Mouse (Mus musculus): ENCODE data around the gene Ndufb7. TPM values are rescaled to one million over a fixed set of nuclear protein-coding genes. Genes with fewer than 3 reads are reported as not detected.
"Not testable (repeated sequence)": the region's sequence is repeated elsewhere in the genome, so short reads cannot be mapped to it uniquely, and the experiment has no call there.

The Ndufb7 gene
- 155 and 262 TPM in 2 replicates for total RNA-seq (2014; rRNA removed)
- polyA plus RNA-seq (2015; fragmentation: Nextera tagmentation; extraction: Ambion mirVana): 392 and 492 TPM in 2 replicates

GRCm38 (mm10) chr8:83566469-83567395, at the start of gene Ndufb7:
Gene Ndufb7, plus strand, starts transcription at chr8:83566671.
- WGBS: under 1% methylated on average over 48 of the region's 48 CpGs
- TF ChIP-seq CTCF (IDR thresholded peaks at IDR 0.05; ENCODE audit: low read depth): peak; percentile 99

DNA sequence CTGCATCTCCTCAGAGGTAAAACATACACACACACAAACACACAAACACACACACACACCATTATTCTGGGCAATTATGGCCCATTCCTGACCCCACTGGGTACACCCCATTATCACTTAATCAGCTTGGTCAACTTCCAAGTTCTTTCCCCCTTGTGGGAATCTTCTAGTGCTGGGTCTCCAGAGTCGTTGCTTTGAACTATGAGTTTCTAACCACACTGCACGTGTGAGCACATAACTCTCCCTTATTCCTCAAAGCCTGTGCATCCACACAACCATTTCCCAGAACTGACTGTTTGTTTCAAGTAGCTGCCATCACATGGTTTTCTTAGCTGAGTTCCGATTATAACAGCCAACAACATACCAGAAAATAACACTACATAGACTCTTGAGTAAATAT, 46.0 kb upstream of the Ndufb7 start:
- Histone ChIP-seq H3K27me3 (ENCODE audit: insufficient read depth, low read length) (no peaks in the 10 kb centered on the region), H3K27ac (ENCODE audit: low read depth, low read length) (no peak overlapping the region), H3K36me3 (ENCODE audit: insufficient read depth) (no peaks in the 10 kb centered on the region), H3K4me2 (ENCODE audit: low read depth) (no peak overlapping the region), H3K4me1 (ENCODE audit: insufficient read depth) (no peaks in the 10 kb centered on the region), H3K4me3 (ENCODE audit: low read depth, low read length) (no peak overlapping the region), H3K9me3 (ENCODE audit: low read length) (no peaks in the 10 kb centered on the region), H3K9ac (no peak overlapping the region)
- no peak for TF ChIP-seq CTCF (IDR thresholded peaks at IDR 0.05; ENCODE audit: low read depth)
- ATAC-seq (no peak), DNase-seq (no peak)
- WGBS: 79% methylated on average over 3 of the region's 3 CpGs

More at GRCm38 (mm10) chr8:83566469-83567395, at the start of gene Ndufb7:
- Histone ChIP-seq H3K4me2 (ENCODE audit: low read depth) (peak within 1 kb of the TSS; percentile 82), H3K9ac (peak within 1 kb of the TSS; percentile 61), H3K9me3 (ENCODE audit: low read length) (no peaks in the 10 kb centered on the region), H3K36me3 (ENCODE audit: insufficient read depth) (peaks cover 15% of the 10 kb centered on the region; the same call in 1 of the 2 replicates), H3K27me3 (ENCODE audit: insufficient read depth, low read length) (no peaks in the 10 kb centered on the region), H3K4me1 (ENCODE audit: insufficient read depth) (peaks cover 6% of the 10 kb centered on the region; the same call in 1 of the 2 replicates), H3K4me3 (ENCODE audit: low read depth, low read length) (peak within 1 kb of the TSS; percentile 71), H3K27ac (ENCODE audit: low read depth, low read length) (peak within 1 kb of the TSS; percentile 75)
- ATAC-seq: peak; percentile 91
- DNase-seq: peak; percentile 97

DNA sequence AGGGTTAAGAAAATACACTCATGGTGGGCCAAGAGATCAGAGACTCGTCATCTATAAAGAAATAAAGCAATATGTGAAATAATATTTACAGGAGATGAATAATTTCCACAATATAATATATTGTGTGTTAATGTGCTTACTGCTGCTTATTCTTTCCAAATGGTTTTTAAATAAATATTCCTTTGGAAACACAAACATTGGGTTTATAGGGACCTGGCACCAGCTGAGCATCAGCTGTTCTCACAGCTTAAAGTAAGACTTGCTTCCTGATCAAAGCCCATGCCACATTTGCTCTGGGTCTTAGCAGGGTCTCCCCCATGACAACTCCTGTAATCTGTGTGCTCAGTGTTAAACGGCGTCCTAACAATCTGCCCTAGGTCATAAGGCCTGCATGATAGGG, 45.6 kb upstream of the Ndufb7 start:
- H3K9ac ChIP-seq; H3K4me2 ChIP-seq (ENCODE audit: low read depth); ATAC-seq; H3K4me3 ChIP-seq (ENCODE audit: low read depth, low read length); H3K4me1 ChIP-seq (ENCODE audit: insufficient read depth); H3K9me3 ChIP-seq (ENCODE audit: low read length); DNase-seq; H3K27ac ChIP-seq (ENCODE audit: low read depth, low read length); H3K36me3 ChIP-seq (ENCODE audit: insufficient read depth); H3K27me3 ChIP-seq (ENCODE audit: insufficient read depth, low read length): not testable (repeated sequence)
- WGBS: 80% methylated on average over 3 of the region's 3 CpGs

GRCm38 (mm10) chr8:83521310-83521709, 45.2 kb upstream of the Ndufb7 start:
- Histone ChIP-seq H3K9me3 (ENCODE audit: low read length) (no peaks in the 10 kb centered on the region), H3K36me3 (ENCODE audit: insufficient read depth) (no peaks in the 10 kb centered on the region), H3K4me3 (ENCODE audit: low read depth, low read length) (no peak overlapping the region), H3K27me3 (ENCODE audit: insufficient read depth, low read length) (no peaks in the 10 kb centered on the region), H3K4me1 (ENCODE audit: insufficient read depth) (no peaks in the 10 kb centered on the region), H3K9ac (no peak overlapping the region), H3K27ac (ENCODE audit: low read depth, low read length) (no peak overlapping the region), H3K4me2 (ENCODE audit: low read depth) (no peak overlapping the region)
- 30% methylated on average over 1 of the region's 1 CpGs for WGBS
- no peak for TF ChIP-seq CTCF (IDR thresholded peaks at IDR 0.05; ENCODE audit: low read depth)
- ATAC-seq (no peak), DNase-seq (no peak)

GRCm38 (mm10) chr8:83534802-83535201, 31.7 kb upstream of the Ndufb7 start:
- no peak overlapping the region for H3K4me2 ChIP-seq (ENCODE audit: low read depth)
- no peak for ATAC-seq
- 84% methylated on average over 2 of the region's 2 CpGs for WGBS

DNA sequence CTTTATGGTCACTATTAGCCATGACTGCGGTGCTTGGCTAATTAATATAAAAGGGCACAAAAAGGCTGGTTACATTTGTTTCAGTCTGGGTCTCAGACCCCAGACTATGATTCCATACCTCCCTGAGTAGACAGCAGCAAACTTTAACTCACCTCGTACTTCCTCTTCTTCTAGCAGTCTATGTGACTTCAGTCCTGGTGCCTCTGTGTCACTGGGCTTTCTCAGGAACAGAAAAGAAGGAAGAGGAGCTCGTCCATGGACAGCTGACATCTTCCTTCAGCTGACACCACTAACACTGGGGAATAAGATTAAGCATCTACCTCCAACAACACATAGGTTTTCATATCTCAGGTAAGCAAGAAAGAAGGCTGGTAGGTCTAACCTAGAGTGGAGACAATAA, 30.7 kb upstream of the Ndufb7 start, which contains the start of gene Olfr370:
TSS of gene Olfr370 (plus strand) at position 45 of the 400 bp plus-strand sequence.
- no peak within 1 kb of the TSS for H3K4me2 ChIP-seq (ENCODE audit: low read depth)
- no peak within 1 kb of the TSS for H3K27ac ChIP-seq (ENCODE audit: low read depth, low read length)
- H3K9ac ChIP-seq: no peak within 1 kb of the TSS
- no peak within 1 kb of the TSS for H3K4me3 ChIP-seq (ENCODE audit: low read depth, low read length)
- no peaks in the 10 kb centered on the region for H3K9me3 ChIP-seq (ENCODE audit: low read length)
- H3K4me1 ChIP-seq (ENCODE audit: insufficient read depth): no peaks in the 10 kb centered on the region
- no peak for DNase-seq
- H3K27me3 ChIP-seq (ENCODE audit: insufficient read depth, low read length): no peaks in the 10 kb centered on the region
- ATAC-seq: no peak
- TF ChIP-seq CTCF (IDR thresholded peaks at IDR 0.05; ENCODE audit: low read depth): no peak
- H3K36me3 ChIP-seq (ENCODE audit: insufficient read depth): no peaks in the 10 kb centered on the region
- 82% methylated on average over 3 of the region's 3 CpGs for WGBS

More at GRCm38 (mm10) chr8:83534802-83535201, 31.7 kb upstream of the Ndufb7 start:
- DNase-seq: no peak
- Histone ChIP-seq H3K27me3 (ENCODE audit: insufficient read depth, low read length) (no peaks in the 10 kb centered on the region), H3K4me3 (ENCODE audit: low read depth, low read length) (no peak overlapping the region), H3K36me3 (ENCODE audit: insufficient read depth) (no peaks in the 10 kb centered on the region), H3K27ac (ENCODE audit: low read depth, low read length) (no peak overlapping the region), H3K9ac (no peak overlapping the region), H3K9me3 (ENCODE audit: low read length) (no peaks in the 10 kb centered on the region), H3K4me1 (ENCODE audit: insufficient read depth) (no peaks in the 10 kb centered on the region)
- no peak for TF ChIP-seq CTCF (IDR thresholded peaks at IDR 0.05; ENCODE audit: low read depth)

DNA sequence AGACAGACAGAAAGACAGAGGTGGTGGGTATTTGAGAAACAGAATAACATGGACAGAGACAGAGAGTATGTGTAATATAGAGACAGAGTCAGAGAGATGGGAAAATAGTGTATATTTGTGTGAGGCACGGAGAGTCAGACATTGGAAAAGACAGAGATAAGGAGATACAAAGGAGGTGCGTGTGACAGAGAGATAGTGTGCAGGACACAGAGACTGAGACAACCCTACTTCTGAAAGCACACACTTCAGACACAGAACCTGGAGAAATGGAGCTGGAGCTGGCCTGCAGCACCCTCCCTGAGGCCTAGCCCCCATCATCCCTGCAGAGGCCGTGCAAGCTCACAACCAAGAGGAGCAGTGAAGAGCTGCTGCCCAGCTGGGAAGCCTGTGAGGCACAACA, 3.8 kb upstream of the Ndufb7 start:
- Histone ChIP-seq H3K27me3 (ENCODE audit: insufficient read depth, low read length) (no peaks in the 10 kb centered on the region), H3K9ac (no peak overlapping the region), H3K9me3 (ENCODE audit: low read length) (no peaks in the 10 kb centered on the region), H3K4me3 (ENCODE audit: low read depth, low read length) (no peak overlapping the region), H3K36me3 (ENCODE audit: insufficient read depth) (no peaks in the 10 kb centered on the region), H3K4me2 (ENCODE audit: low read depth) (no peak overlapping the region), H3K27ac (ENCODE audit: low read depth, low read length) (no peak overlapping the region), H3K4me1 (ENCODE audit: insufficient read depth) (peaks cover 4% of the 10 kb centered on the region; the same call in 1 of the 2 replicates)
- ATAC-seq (no peak), DNase-seq (no peak)
- WGBS: 89% methylated on average over 3 of the region's 3 CpGs
- TF ChIP-seq CTCF (IDR thresholded peaks at IDR 0.05; ENCODE audit: low read depth): no peak

All from forebrain, postnatal 0 days (tissue).